Mouse (Mus musculus): ENCODE measurements around the gene Syt12. TPM values are rescaled to one million over a fixed set of nuclear protein-coding genes. Genes with fewer than 3 reads are reported as not detected.
"Not testable (repeated sequence)": the region's sequence is repeated elsewhere in the genome, so short reads cannot be mapped to it uniquely, and the experiment has no call there.

The Syt12 gene
- polyA plus RNA-seq, 2 experiments = 0.06 to 0.15 TPM

- no peak overlapping the region for H3K27ac ChIP-seq
- no peaks in the 10 kb centered on the region for H3K36me3 ChIP-seq (replicated peaks; ENCODE audit: control insufficient read depth, insufficient read depth, low read depth)
- DNase-seq (ENCODE audit: low read depth in 3 of 3, low spot score in 3 of 3) (no peak), ATAC-seq (ENCODE audit: insufficient read depth) (no peak)
- TF ChIP-seq EP300 (IDR thresholded peaks at IDR 0.05; ENCODE audit: low read depth) (no peak), CTCF (IDR thresholded peaks at IDR 0.05; ENCODE audit: low read depth) (peak; percentile 72)
- 20% methylated on average over 5 of the region's 5 CpGs for WGBS (ENCODE audit: insufficient replicate concordance)
- no peak overlapping the region for H3K4me3 ChIP-seq (ENCODE audit: insufficient read depth in 1 of 2, low read depth in 2 of 2, low read length in 2 of 2)
- no peaks in the 10 kb centered on the region for H3K27me3 ChIP-seq (ENCODE audit: control insufficient read depth, insufficient read depth, low read length)
- no peak overlapping the region for H3K4me2 ChIP-seq (ENCODE audit: low read depth)
- no peak overlapping the region for H3K9ac ChIP-seq (replicated peaks)
- no peaks in the 10 kb centered on the region for H3K9me3 ChIP-seq (ENCODE audit: control insufficient read depth, low read length)
- no peaks in the 10 kb centered on the region; a peak in 2 of 4 replicates for H3K4me1 ChIP-seq (replicated peaks; ENCODE audit: control insufficient read depth in 2 of 2, insufficient read depth in 2 of 2, low read length in 1 of 2)
Observed at GRCm38 (mm10) chr19:4468363-4468762, 8.9 kb downstream of the Syt12 start.

- no peak for ATAC-seq (ENCODE audit: insufficient read depth)
- H3K4me1 ChIP-seq (replicated peaks; ENCODE audit: control insufficient read depth in 2 of 2, insufficient read depth in 2 of 2, low read length in 1 of 2) = peaks cover 0 to 4% of the 10 kb centered on the region in 2 experiments; a peak in 2 of 4 replicates
- no peaks in the 10 kb centered on the region for H3K36me3 ChIP-seq (replicated peaks; ENCODE audit: control insufficient read depth, insufficient read depth, low read depth)
- TF ChIP-seq CTCF (IDR thresholded peaks at IDR 0.05; ENCODE audit: low read depth) = no peak
- no peak for TF ChIP-seq EP300 (IDR thresholded peaks at IDR 0.05; ENCODE audit: low read depth)
- H3K9ac ChIP-seq (replicated peaks) = no peak overlapping the region
- no peaks in the 10 kb centered on the region for H3K9me3 ChIP-seq (ENCODE audit: control insufficient read depth, low read length)
- no peak overlapping the region for H3K27ac ChIP-seq
- no peaks in the 10 kb centered on the region for H3K27me3 ChIP-seq (ENCODE audit: control insufficient read depth, insufficient read depth, low read length)
- H3K4me2 ChIP-seq (ENCODE audit: low read depth) = no peak overlapping the region
- 48% methylated on average over 4 of the region's 4 CpGs for WGBS (ENCODE audit: insufficient replicate concordance)
- no peak for DNase-seq (ENCODE audit: low read depth in 3 of 3, low spot score in 3 of 3)
- no peak overlapping the region for H3K4me3 ChIP-seq (ENCODE audit: insufficient read depth in 1 of 2, low read depth in 2 of 2, low read length in 2 of 2)
Observed at GRCm38 (mm10) chr19:4464666-4465065, 12.6 kb downstream of the Syt12 start.

- DNase-seq (ENCODE audit: low read depth in 3 of 3, low spot score in 3 of 3) (no peak), ATAC-seq (ENCODE audit: insufficient read depth) (peak; percentile 74)
- Histone ChIP-seq H3K4me1 (replicated peaks; ENCODE audit: control insufficient read depth in 2 of 2, insufficient read depth in 2 of 2, low read length in 1 of 2) (peaks cover 0 to 4% of the 10 kb centered on the region in 2 experiments; a peak in 2 of 4 replicates), H3K9ac (replicated peaks) (no peak overlapping the region), H3K4me2 (ENCODE audit: low read depth) (no peak overlapping the region), H3K9me3 (ENCODE audit: control insufficient read depth, low read length) (no peaks in the 10 kb centered on the region), H3K4me3 (ENCODE audit: insufficient read depth in 1 of 2, low read depth in 2 of 2, low read length in 2 of 2) (no peak overlapping the region), H3K27me3 (ENCODE audit: control insufficient read depth, insufficient read depth, low read length) (no peaks in the 10 kb centered on the region), H3K36me3 (replicated peaks; ENCODE audit: control insufficient read depth, insufficient read depth, low read depth) (no peaks in the 10 kb centered on the region), H3K27ac (no peak overlapping the region)
- WGBS (ENCODE audit: insufficient replicate concordance) = 32% methylated on average over 8 of the region's 8 CpGs
- TF ChIP-seq EP300 (IDR thresholded peaks at IDR 0.05; ENCODE audit: low read depth) (no peak), CTCF (IDR thresholded peaks at IDR 0.05; ENCODE audit: low read depth) (no peak)
Observed at GRCm38 (mm10) chr19:4461981-4462380, 15.3 kb downstream of the Syt12 start.

- Histone ChIP-seq H3K9ac (replicated peaks) (no peak overlapping the region), H3K27me3 (ENCODE audit: control insufficient read depth, insufficient read depth, low read length) (no peaks in the 10 kb centered on the region), H3K9me3 (ENCODE audit: control insufficient read depth, low read length) (no peaks in the 10 kb centered on the region), H3K4me3 (ENCODE audit: insufficient read depth in 1 of 2, low read depth in 2 of 2, low read length in 2 of 2) (no peak overlapping the region), H3K4me2 (ENCODE audit: low read depth) (no peak overlapping the region), H3K36me3 (replicated peaks; ENCODE audit: control insufficient read depth, insufficient read depth, low read depth) (no peaks in the 10 kb centered on the region), H3K27ac (no peak overlapping the region), H3K4me1 (replicated peaks; ENCODE audit: control insufficient read depth in 2 of 2, insufficient read depth in 2 of 2, low read length in 1 of 2) (no peaks in the 10 kb centered on the region)
- peak; percentile 87 for TF ChIP-seq CTCF (IDR thresholded peaks at IDR 0.05; ENCODE audit: low read depth)
- no peak for TF ChIP-seq EP300 (IDR thresholded peaks at IDR 0.05; ENCODE audit: low read depth)
- 11% methylated on average over 11 of the region's 11 CpGs for WGBS (ENCODE audit: insufficient replicate concordance)
- ATAC-seq (ENCODE audit: insufficient read depth) (no peak), DNase-seq (ENCODE audit: low read depth in 3 of 3, low spot score in 3 of 3) (no peak)
Observed at GRCm38 (mm10) chr19:4456227-4456626, 21.0 kb downstream of the Syt12 start.

- Histone ChIP-seq H3K9ac (replicated peaks) (no peak overlapping the region), H3K4me3 (ENCODE audit: insufficient read depth in 1 of 2, low read depth in 2 of 2, low read length in 2 of 2) (no peak overlapping the region), H3K4me1 (replicated peaks; ENCODE audit: control insufficient read depth in 2 of 2, insufficient read depth in 2 of 2, low read length in 1 of 2) (no peaks in the 10 kb centered on the region; a peak in 1 of 4 replicates), H3K27ac (no peak overlapping the region), H3K9me3 (ENCODE audit: control insufficient read depth, low read length) (no peaks in the 10 kb centered on the region), H3K4me2 (ENCODE audit: low read depth) (no peak overlapping the region), H3K36me3 (replicated peaks; ENCODE audit: control insufficient read depth, insufficient read depth, low read depth) (no peaks in the 10 kb centered on the region), H3K27me3 (ENCODE audit: control insufficient read depth, insufficient read depth, low read length) (no peaks in the 10 kb centered on the region)
- WGBS (ENCODE audit: insufficient replicate concordance) = 67% methylated on average over 15 of the region's 15 CpGs
- TF ChIP-seq CTCF (IDR thresholded peaks at IDR 0.05; ENCODE audit: low read depth) = no peak
- no peak for TF ChIP-seq EP300 (IDR thresholded peaks at IDR 0.05; ENCODE audit: low read depth)
- DNase-seq (ENCODE audit: low read depth in 3 of 3, low spot score in 3 of 3) (no peak), ATAC-seq (ENCODE audit: insufficient read depth) (no peak)
Observed at GRCm38 (mm10) chr19:4455071-4455800, 22.0 kb downstream of the Syt12 start.

- H3K27me3 ChIP-seq (ENCODE audit: control insufficient read depth, insufficient read depth, low read length); H3K9ac ChIP-seq (replicated peaks); H3K4me1 ChIP-seq (replicated peaks; ENCODE audit: control insufficient read depth in 2 of 2, insufficient read depth in 2 of 2, low read length in 1 of 2); H3K27ac ChIP-seq; H3K9me3 ChIP-seq (ENCODE audit: control insufficient read depth, low read length); H3K4me2 ChIP-seq (ENCODE audit: low read depth); ATAC-seq (ENCODE audit: insufficient read depth); H3K36me3 ChIP-seq (replicated peaks; ENCODE audit: control insufficient read depth, insufficient read depth, low read depth); H3K4me3 ChIP-seq (ENCODE audit: insufficient read depth in 1 of 2, low read depth in 2 of 2, low read length in 2 of 2); DNase-seq (ENCODE audit: low read depth in 3 of 3, low spot score in 3 of 3): not testable (repeated sequence)
- 32% methylated on average over 1 of the region's 1 CpGs for WGBS (ENCODE audit: insufficient replicate concordance)
Observed at GRCm38 (mm10) chr19:4454040-4454439, 23.2 kb downstream of the Syt12 start.
